Mouse (Mus musculus): ENCODE data around the gene Zscan10. TPM values are rescaled to one million over a fixed set of nuclear protein-coding genes. Genes with fewer than 3 reads are reported as not detected.

Zscan10 gene
- polyA plus RNA-seq, 1 experiment from 2014 or later, result not detected

DNA sequence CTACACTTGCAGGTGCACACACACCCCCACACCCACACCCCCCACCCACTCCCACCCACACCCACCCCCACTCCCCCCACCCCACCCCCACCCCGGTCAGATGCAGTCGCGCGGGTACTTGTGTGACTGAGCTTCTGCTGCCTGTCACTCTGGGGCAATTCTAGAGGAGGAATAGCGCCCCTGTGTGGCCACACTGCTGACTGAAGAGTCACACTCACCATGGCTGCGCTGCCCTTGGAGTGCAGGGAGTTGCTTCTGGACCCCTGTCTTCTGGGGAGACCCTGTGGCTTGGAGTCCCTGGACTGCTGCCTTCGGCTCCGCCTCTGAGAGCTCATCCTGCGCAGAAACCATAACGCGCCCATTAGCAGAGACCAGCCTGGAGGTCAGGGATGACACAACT is 40.9 kb upstream of the Zscan10 start:
- Histone ChIP-seq H3K9ac (ENCODE audit: low read length) (no peak overlapping the region), H3K27me3 (ENCODE audit: control insufficient read depth, insufficient read depth, low read length) (no peaks in the 10 kb centered on the region), H3K36me3 (ENCODE audit: control insufficient read depth, insufficient read depth) (peaks cover 47% of the 10 kb centered on the region), H3K27ac (ENCODE audit: low read length) (no peak overlapping the region), H3K9me3 (replicated peaks; ENCODE audit: control insufficient read depth, low read length) (no peaks in the 10 kb centered on the region), H3K4me3 (ENCODE audit: low read length) (no peak overlapping the region), H3K4me1 (ENCODE audit: control insufficient read depth, insufficient read depth, low read length) (peaks cover 7% of the 10 kb centered on the region), H3K4me2 (ENCODE audit: low read depth, low read length) (no peak overlapping the region)
- 69% methylated on average over 10 of the region's 11 CpGs for WGBS
- no peak for ATAC-seq (replicated peaks; ENCODE audit: extremely low read depth, insufficient read depth, low FRiP score)

DNA sequence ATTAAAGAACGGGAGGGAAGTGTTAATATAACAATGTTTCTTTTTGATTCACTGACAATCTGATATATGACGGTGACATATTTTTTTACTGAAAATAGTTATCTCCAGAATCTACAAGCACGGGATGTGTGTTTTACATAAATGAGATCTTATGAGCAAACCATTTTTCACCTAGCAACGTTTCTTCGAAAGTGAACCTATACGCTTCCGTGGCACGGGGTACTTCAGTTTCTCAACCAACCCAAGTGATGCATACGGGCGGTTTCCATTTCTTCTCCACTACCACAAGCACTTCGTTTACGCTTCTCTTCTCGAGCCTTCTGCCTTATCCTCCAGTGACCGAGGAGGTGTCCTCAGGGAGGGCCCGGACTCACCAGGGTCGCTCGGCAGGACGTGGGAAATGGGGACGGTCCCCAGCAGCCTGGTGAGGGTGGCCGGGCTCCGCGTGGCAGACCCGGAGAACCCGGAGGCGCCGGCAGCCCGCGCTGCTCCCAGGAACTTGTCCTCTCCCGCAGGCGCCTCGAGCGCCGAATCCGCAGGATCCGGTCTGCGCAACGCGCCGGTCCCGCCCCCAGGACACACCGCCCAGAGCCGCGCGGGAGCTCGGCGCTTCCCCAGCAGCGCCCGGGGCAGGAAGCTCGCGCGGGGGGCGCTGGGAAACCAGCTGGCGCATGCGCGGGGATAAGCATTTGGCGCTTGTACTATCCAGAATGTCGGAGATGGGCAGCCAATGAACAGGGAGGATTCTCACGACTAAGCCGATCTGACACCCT is 36.9 kb upstream of the Zscan10 start, which contains the start of gene Zfp213:
TSS of gene Zfp213 (minus strand) at position 644 of the 773 bp plus-strand sequence.
- H3K27ac ChIP-seq (ENCODE audit: low read length), result peak within 1 kb of the TSS; percentile 91
- WGBS, result under 1% methylated on average over 58 of the region's 59 CpGs
- peak within 1 kb of the TSS; percentile 71 for H3K4me2 ChIP-seq (ENCODE audit: low read depth, low read length)
- H3K4me3 ChIP-seq (ENCODE audit: low read length), result peak within 1 kb of the TSS; percentile 78
- H3K36me3 ChIP-seq (ENCODE audit: control insufficient read depth, insufficient read depth), result peaks cover 17% of the 10 kb centered on the region
- peak; percentile 96 for ATAC-seq (replicated peaks; ENCODE audit: extremely low read depth, insufficient read depth, low FRiP score)
- H3K9me3 ChIP-seq (replicated peaks; ENCODE audit: control insufficient read depth, low read length), result no peaks in the 10 kb centered on the region
- peak within 1 kb of the TSS; percentile 79 for H3K9ac ChIP-seq (ENCODE audit: low read length)
- no peaks in the 10 kb centered on the region for H3K27me3 ChIP-seq (ENCODE audit: control insufficient read depth, insufficient read depth, low read length)
- H3K4me1 ChIP-seq (ENCODE audit: control insufficient read depth, insufficient read depth, low read length), result peaks cover 11% of the 10 kb centered on the region

DNA sequence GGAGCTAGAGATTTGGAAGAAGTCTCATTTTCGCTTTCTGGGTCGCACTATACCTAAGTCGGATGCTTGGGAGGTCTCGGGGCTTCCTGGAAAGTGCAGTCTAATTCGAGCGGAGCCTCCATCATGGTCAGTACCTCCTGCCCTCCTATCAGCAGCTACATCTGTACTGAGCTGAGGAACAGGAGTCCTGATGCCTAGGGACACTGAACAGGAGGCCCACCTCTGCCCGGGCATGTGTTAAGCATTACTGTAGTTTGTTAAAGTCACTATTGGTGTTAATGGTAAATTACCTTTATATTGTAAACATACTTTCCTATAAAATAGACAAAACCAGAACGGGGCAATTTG is 36.3 kb upstream of the Zscan10 start:
- H3K36me3 ChIP-seq (ENCODE audit: control insufficient read depth, insufficient read depth), result peaks cover 13% of the 10 kb centered on the region; the same call in 1 of the 2 replicates
- under 1% methylated on average over 8 of the region's 8 CpGs for WGBS

DNA sequence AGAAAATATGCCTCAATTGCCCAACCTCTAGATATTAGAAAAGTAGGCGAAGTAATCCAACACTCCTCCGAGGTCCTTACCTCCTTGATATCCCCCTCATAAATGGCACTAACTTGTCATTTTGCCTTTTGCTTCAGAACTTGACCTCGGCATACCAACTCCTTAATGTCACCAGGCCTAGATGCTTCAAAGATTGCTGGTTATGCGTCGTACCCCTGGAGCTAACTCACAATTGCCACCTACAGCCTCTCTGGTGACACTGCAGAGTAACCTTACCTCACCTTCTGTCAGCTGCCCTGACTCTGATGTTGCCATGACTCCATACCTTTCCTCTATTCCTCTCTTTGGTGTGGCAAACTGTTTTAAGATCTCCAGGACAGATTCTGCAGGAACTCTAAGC is 33.9 kb upstream of the Zscan10 start:
- Histone ChIP-seq H3K4me3 (ENCODE audit: low read length) (no peak overlapping the region), H3K27ac (ENCODE audit: low read length) (no peak overlapping the region), H3K4me2 (ENCODE audit: low read depth, low read length) (no peak overlapping the region), H3K27me3 (ENCODE audit: control insufficient read depth, insufficient read depth, low read length) (no peaks in the 10 kb centered on the region), H3K36me3 (ENCODE audit: control insufficient read depth, insufficient read depth) (no peaks in the 10 kb centered on the region), H3K9ac (ENCODE audit: low read length) (no peak overlapping the region), H3K4me1 (ENCODE audit: control insufficient read depth, insufficient read depth, low read length) (peaks cover 11% of the 10 kb centered on the region), H3K9me3 (replicated peaks; ENCODE audit: control insufficient read depth, low read length) (no peaks in the 10 kb centered on the region)
- 43% methylated on average over 5 of the region's 5 CpGs for WGBS
- ATAC-seq (replicated peaks; ENCODE audit: extremely low read depth, insufficient read depth, low FRiP score), result no peak

More for the DNA sequence above, 36.3 kb upstream of the Zscan10 start:
- Histone ChIP-seq H3K27ac (ENCODE audit: low read length) (peak overlapping the region; percentile 80), H3K9me3 (replicated peaks; ENCODE audit: control insufficient read depth, low read length) (no peaks in the 10 kb centered on the region), H3K4me2 (ENCODE audit: low read depth, low read length) (peak overlapping the region; percentile 71), H3K9ac (ENCODE audit: low read length) (peak overlapping the region; percentile 79), H3K4me1 (ENCODE audit: control insufficient read depth, insufficient read depth, low read length) (peaks cover 11% of the 10 kb centered on the region), H3K27me3 (ENCODE audit: control insufficient read depth, insufficient read depth, low read length) (no peaks in the 10 kb centered on the region), H3K4me3 (ENCODE audit: low read length) (peak overlapping the region; percentile 78)
- ATAC-seq (replicated peaks; ENCODE audit: extremely low read depth, insufficient read depth, low FRiP score), result peak; percentile 53

DNA sequence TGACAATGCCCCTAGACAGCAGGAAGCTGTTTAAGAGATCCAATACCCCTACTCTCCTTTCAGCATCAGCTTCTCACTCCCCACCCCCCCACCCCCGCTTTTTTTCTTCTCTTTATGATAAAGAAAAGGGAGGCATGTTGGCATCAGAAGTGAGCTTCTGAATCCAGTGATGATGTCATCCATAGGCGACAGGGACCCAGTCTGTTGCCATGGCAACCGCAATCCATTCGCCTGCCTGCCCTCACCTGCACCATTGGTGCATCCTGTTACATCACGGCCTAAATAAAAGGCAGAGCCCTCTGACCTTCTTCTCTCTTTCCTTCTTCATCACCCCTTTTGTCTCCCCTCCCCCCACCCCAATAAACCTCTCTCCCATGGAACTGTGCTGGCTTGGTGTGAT is 32.3 kb upstream of the Zscan10 start:
- no peak overlapping the region for H3K4me2 ChIP-seq (ENCODE audit: low read depth, low read length)
- no peaks in the 10 kb centered on the region for H3K27me3 ChIP-seq (ENCODE audit: control insufficient read depth, insufficient read depth, low read length)
- no peak overlapping the region for H3K9ac ChIP-seq (ENCODE audit: low read length)
- no peaks in the 10 kb centered on the region for H3K36me3 ChIP-seq (ENCODE audit: control insufficient read depth, insufficient read depth)
- peaks cover 6% of the 10 kb centered on the region for H3K4me1 ChIP-seq (ENCODE audit: control insufficient read depth, insufficient read depth, low read length)
- H3K27ac ChIP-seq (ENCODE audit: low read length), result no peak overlapping the region
- no peak for ATAC-seq (replicated peaks; ENCODE audit: extremely low read depth, insufficient read depth, low FRiP score)
- no peaks in the 10 kb centered on the region for H3K9me3 ChIP-seq (replicated peaks; ENCODE audit: control insufficient read depth, low read length)
- H3K4me3 ChIP-seq (ENCODE audit: low read length), result no peak overlapping the region
- WGBS, result 36% methylated on average over 5 of the region's 5 CpGs

DNA sequence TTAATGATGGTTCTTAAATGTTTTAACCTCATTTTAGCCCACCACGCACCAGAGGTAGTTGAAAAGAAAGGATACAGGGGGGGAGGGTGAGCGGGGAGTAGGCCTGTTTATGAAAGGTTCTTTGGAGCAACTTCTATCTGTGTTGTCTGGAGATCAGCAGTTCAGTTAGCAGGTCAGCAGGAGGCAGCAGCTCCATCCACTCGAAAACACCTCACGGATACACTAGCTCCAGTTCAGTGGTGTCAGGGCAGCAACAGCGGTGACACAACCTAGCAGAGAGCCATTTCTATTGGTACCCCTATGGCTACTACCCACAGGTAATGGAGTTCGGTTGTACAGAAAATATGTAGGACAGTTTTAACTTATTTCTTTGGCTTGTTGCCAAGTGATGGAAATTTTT is 30.6 kb upstream of the Zscan10 start:
- WGBS, result 37% methylated on average over 6 of the region's 6 CpGs
- Histone ChIP-seq H3K4me3 (ENCODE audit: low read length) (no peak overlapping the region), H3K4me2 (ENCODE audit: low read depth, low read length) (no peak overlapping the region), H3K4me1 (ENCODE audit: control insufficient read depth, insufficient read depth, low read length) (peaks cover 1% of the 10 kb centered on the region), H3K9ac (ENCODE audit: low read length) (no peak overlapping the region), H3K36me3 (ENCODE audit: control insufficient read depth, insufficient read depth) (peaks cover 8% of the 10 kb centered on the region; the same call in 1 of the 2 replicates), H3K9me3 (replicated peaks; ENCODE audit: control insufficient read depth, low read length) (no peaks in the 10 kb centered on the region), H3K27ac (ENCODE audit: low read length) (no peak overlapping the region), H3K27me3 (ENCODE audit: control insufficient read depth, insufficient read depth, low read length) (no peaks in the 10 kb centered on the region)
- peak; percentile 68 for ATAC-seq (replicated peaks; ENCODE audit: extremely low read depth, insufficient read depth, low FRiP score)

DNA sequence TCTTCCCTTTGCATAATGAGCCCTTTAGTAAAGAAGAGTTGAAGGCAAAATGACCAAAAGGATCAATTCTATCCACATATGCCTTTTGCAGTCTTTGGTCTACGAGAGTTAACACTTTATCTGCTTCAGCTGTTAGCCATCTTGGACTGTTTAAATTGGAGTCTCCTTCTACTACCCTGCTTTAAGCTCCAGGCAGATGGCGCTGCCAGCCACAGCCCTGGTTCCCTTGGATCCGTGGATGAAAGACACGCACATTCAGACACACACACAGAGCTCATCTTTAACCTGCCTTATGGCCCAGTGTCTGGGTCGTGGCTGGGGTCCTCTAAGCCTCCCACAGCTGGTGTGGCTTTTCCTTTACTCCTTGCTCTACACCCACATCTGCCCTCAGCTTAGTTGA is 29.6 kb upstream of the Zscan10 start:
- Histone ChIP-seq H3K27me3 (ENCODE audit: control insufficient read depth, insufficient read depth, low read length) (no peaks in the 10 kb centered on the region), H3K4me1 (ENCODE audit: control insufficient read depth, insufficient read depth, low read length) (no peaks in the 10 kb centered on the region), H3K36me3 (ENCODE audit: control insufficient read depth, insufficient read depth) (peaks cover 18% of the 10 kb centered on the region), H3K9me3 (replicated peaks; ENCODE audit: control insufficient read depth, low read length) (no peaks in the 10 kb centered on the region; the same call in 1 of the 2 replicates), H3K4me2 (ENCODE audit: low read depth, low read length) (no peak overlapping the region), H3K27ac (ENCODE audit: low read length) (no peak overlapping the region), H3K9ac (ENCODE audit: low read length) (no peak overlapping the region), H3K4me3 (ENCODE audit: low read length) (no peak overlapping the region)
- no peak for ATAC-seq (replicated peaks; ENCODE audit: extremely low read depth, insufficient read depth, low FRiP score)
- WGBS, result 15% methylated on average over 5 of the region's 5 CpGs

DNA sequence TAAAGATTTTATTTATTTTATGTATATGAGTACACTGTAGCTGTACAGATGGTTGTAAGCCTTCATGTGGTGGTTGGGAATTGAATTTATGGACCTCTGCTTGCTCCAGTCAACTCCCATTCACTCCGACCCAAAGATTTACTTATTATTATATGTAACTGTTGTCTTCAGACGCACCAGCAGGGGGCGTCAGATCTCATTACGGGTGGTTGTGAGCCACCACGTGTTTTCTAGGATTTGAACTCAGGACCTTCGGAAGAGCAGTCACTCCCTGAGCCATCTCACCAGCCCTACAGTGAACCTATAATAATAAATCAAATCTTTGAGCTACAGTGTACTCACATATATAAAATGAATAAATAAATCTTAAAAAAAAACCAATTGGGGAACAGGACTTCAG is 28.6 kb upstream of the Zscan10 start:
- Histone ChIP-seq H3K36me3 (ENCODE audit: control insufficient read depth, insufficient read depth) (peaks cover 27% of the 10 kb centered on the region), H3K9ac (ENCODE audit: low read length) (no peak overlapping the region), H3K27me3 (ENCODE audit: control insufficient read depth, insufficient read depth, low read length) (no peaks in the 10 kb centered on the region), H3K27ac (ENCODE audit: low read length) (no peak overlapping the region), H3K4me3 (ENCODE audit: low read length) (no peak overlapping the region), H3K4me1 (ENCODE audit: control insufficient read depth, insufficient read depth, low read length) (no peaks in the 10 kb centered on the region), H3K9me3 (replicated peaks; ENCODE audit: control insufficient read depth, low read length) (peaks cover 4% of the 10 kb centered on the region; the same call in 1 of the 2 replicates), H3K4me2 (ENCODE audit: low read depth, low read length) (no peak overlapping the region)
- 73% methylated on average over 6 of the region's 6 CpGs for WGBS
- ATAC-seq (replicated peaks; ENCODE audit: extremely low read depth, insufficient read depth, low FRiP score), result no peak

DNA sequence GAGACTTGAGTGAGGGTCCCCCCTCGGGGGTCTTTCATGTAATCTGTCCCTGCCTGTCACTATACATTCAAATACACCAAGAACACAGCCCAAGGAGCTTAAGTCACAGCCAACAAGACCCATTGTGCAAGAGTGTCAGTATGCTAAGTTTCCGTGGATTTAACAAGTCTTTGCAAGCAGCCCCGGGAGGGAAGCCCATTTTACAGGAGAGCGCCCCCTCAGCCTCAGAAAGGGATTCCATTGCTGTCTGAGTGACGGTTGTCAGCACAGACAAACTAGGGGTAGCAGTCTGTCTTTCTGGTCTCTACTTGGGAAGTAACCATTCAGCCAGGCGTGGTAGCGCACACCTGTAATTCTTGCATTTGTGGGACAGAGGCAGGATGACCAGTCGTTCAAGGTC is 26.5 kb upstream of the Zscan10 start:
- H3K9me3 ChIP-seq (replicated peaks; ENCODE audit: control insufficient read depth, low read length), result peaks cover 4% of the 10 kb centered on the region; the same call in 1 of the 2 replicates
- peaks cover 39% of the 10 kb centered on the region for H3K36me3 ChIP-seq (ENCODE audit: control insufficient read depth, insufficient read depth)
- H3K27me3 ChIP-seq (ENCODE audit: control insufficient read depth, insufficient read depth, low read length), result no peaks in the 10 kb centered on the region
- no peak for ATAC-seq (replicated peaks; ENCODE audit: extremely low read depth, insufficient read depth, low FRiP score)
- WGBS, result 94% methylated on average over 8 of the region's 8 CpGs
- H3K9ac ChIP-seq (ENCODE audit: low read length), result no peak overlapping the region
- no peak overlapping the region for H3K4me2 ChIP-seq (ENCODE audit: low read depth, low read length)
- no peak overlapping the region for H3K27ac ChIP-seq (ENCODE audit: low read length)
- no peak overlapping the region for H3K4me3 ChIP-seq (ENCODE audit: low read length)
- no peaks in the 10 kb centered on the region for H3K4me1 ChIP-seq (ENCODE audit: control insufficient read depth, insufficient read depth, low read length)
